Mouse (Mus musculus): Measurements from ENCODE around the gene Mboat7.
"Not testable (repeated sequence)": the region's sequence is repeated elsewhere in the genome, so short reads cannot be mapped to it uniquely, and the experiment has no call there.

Gene Mboat7

DNA sequence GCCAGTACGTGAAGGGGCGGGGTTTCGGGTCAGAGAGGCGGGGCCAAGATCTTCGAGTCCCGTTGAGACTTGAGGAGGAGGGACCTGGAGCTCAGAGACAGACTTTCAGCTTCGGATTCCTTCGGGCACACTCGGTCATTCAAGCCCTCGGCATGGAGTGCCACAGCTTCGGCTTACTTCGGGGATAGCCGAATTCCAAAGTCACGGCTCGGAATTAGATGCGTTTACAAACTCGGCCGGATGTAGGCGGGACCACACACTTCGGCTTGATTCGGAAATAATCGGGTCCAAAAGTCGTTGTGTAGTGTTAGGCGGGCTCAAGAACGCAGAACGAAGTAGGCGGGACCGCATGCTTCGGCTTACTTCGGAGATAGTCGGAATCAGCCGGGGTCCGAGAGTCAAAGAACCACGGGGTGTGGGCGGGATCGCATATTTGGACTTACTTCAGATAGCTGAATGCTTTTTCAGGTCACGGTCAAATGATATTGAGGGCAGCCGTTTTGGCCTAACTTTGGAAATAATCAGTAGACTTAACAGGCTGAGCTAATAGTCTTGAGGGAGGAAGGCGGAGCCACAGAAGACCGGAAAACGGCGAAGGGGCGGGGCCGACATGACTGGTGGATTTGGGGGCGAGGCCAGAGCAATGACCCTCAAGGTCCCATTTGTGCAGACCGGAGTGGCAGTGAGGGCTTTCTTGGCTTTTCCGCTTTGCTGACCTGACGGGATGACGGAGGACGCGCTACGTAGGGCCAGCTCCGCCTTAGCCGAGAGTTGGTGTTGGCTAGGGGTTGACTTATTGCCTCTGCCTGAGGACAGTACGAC is at the start of gene Mboat7:
Mboat7 (minus strand) TSS at position 537 of the 822 bp plus-strand sequence.
- DNase-seq (ENCODE audit: low spot score in 2 of 2), result peak; percentile 96 to 97

DNA sequence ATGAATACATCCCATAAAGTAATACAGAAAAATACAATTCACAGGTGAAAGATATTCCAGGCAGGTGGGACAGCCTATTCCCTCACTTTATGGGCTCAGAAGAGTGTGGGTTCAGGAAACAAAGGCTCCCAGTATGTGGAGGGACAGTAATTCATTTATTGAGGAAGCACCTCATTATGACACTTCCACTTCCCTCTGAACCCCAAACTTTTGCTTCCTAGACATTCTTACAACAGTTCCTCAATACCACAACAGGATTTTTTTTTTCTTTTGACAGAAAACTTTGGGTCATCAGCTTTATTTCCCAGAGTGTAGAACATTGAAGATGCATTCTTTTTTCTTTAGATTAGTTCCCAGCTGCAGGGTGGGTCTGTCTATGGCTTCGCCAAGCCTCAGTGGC is 39.4 kb upstream of the Mboat7 start:
- not testable (repeated sequence) for DNase-seq (ENCODE audit: low spot score in 2 of 2)

DNA sequence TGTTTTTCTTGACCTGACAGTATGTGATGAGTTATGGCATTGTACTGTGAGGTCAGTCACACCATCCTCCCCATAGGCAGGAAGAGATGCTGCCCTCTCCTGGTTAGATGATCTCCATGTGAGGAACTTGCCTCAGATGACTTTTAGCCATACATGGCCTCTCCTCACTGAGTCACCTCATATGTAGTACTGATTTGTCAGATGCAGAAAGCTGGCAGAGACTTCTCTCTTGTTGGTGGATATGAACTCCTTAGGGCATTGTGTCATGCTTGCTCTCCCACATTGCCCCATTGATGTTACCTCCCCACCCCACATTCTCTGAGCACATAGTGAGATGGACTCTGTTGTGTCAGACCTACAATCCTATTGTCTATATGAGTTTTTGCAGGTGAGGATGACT is 32.1 kb upstream of the Mboat7 start:
- DNase-seq (ENCODE audit: low spot score in 2 of 2), result not testable (repeated sequence)

DNA sequence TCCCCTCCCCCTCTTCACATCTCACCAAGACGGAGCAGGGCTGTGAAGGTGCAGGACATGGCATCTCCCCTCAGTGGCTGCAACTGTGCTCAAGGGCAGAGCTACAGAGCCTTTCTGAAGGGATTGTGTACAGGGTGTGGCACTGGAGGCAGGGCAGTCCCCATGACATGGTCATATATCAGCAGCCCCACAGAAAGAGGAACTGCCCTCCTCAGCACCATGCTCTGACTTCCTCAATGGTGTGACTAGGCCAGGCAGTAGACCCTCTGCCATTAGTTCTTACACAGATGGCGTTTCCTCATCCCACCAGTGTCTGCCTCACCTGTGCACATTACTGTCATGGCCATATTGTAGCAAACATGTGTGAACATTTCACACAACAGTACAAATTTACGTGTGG is 26.9 kb upstream of the Mboat7 start, which contains the start of gene Pirb:
Pirb (minus strand) TSS at position 124 of the 400 bp plus-strand sequence.
- not testable (repeated sequence) for DNase-seq (ENCODE audit: low spot score in 2 of 2)

DNA sequence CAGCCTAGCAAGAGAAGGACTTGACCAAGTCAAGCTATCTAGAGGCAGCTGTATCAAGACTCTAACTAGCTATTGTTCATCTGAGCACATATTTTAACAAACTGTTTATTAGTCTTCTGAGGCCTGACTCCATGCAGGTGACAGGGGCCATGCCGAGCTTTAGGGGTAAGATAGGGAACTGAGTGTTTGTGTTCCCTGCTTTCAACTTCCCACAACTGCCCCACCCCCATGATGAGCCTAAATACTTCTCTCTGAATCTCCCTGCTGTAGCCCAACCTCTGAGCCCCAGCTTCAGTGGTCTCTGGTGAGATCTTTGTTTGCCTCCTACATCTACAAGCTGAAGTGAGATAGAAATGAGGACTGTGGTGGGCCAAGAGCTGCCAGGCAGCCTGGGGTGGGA is 21.9 kb upstream of the Mboat7 start:
- DNase-seq (ENCODE audit: low spot score in 2 of 2), result no peak

DNA sequence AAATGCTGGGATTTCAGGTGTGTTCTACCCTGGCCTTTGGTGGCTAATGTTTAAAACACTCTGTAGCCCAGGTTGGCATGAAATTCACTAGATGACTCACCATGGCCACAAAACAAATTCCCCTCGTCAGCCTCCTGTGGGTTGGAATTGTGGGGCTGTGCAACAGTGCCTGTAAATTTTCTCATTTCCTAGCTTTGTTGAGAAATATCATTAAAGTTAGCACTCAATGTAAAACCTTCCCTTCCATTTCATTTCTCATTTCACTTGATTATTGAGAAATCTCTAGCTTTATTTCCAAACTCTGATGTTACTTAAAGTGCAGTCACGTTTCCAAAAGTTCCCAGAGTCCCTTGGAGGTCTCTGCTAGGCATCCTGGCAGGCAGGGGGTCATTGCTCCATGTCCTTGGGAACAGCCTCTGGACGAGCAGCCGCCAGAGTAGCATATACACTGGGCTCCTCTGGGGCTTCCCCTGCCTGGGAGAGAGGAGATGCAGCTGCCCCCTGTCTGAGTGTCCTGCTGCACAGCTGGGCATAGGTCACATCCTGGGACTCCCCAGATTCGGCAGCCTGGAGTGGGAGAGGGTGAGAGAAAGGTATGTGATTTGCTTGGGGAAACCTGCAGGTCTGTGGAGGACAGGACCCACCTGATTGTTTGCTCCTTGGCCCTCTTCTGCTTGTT is 19.1 kb upstream of the Mboat7 start:
- DNase-seq (ENCODE audit: low spot score in 2 of 2), result no peak

DNA sequence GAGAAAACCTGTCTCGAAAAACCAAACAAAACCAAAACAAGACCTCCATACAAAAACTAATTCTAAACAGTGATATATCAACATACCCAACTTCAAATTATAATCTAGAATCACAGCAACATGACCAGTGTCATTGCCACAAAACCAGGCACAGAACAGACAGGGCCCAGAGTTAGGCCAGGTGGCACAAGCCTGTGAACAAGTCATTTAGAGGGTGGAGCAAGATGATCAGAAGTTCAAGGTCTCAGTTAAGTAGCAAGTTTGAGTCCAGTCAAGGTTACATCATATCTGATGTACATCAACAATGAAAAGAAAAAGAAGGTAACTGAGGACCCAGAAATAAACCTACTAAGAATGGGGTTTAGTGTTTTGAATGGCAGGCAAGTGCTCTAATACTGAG is 15.7 kb upstream of the Mboat7 start:
- no peak for DNase-seq (ENCODE audit: low spot score in 2 of 2)

DNA sequence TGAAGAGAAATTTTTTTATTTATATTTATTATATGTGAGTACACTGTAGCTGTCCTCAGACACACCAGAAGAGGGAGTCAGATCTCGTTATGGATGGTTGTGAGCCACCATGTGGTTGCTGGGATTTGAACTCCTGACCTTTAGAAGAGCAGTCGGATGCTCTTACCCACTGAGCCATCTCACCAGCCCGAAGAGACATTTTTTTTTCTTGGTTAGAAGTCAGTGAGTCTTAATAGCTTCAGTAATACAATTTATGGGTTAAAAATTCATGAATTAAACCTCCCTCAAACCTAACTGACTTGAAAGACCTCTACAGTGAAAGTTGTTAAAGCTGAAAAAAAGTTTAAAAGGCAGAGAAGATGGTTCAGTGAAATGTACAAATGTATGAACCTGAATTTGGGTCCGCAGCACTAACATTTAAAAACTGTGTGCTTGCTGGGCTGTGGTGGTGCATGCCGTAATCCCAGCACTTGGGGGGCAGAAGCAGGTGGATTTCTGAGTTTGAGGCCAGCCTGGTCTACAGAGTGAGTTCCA is 15.2 kb upstream of the Mboat7 start:
- DNase-seq (ENCODE audit: low spot score in 2 of 2), result not testable (repeated sequence)

DNA sequence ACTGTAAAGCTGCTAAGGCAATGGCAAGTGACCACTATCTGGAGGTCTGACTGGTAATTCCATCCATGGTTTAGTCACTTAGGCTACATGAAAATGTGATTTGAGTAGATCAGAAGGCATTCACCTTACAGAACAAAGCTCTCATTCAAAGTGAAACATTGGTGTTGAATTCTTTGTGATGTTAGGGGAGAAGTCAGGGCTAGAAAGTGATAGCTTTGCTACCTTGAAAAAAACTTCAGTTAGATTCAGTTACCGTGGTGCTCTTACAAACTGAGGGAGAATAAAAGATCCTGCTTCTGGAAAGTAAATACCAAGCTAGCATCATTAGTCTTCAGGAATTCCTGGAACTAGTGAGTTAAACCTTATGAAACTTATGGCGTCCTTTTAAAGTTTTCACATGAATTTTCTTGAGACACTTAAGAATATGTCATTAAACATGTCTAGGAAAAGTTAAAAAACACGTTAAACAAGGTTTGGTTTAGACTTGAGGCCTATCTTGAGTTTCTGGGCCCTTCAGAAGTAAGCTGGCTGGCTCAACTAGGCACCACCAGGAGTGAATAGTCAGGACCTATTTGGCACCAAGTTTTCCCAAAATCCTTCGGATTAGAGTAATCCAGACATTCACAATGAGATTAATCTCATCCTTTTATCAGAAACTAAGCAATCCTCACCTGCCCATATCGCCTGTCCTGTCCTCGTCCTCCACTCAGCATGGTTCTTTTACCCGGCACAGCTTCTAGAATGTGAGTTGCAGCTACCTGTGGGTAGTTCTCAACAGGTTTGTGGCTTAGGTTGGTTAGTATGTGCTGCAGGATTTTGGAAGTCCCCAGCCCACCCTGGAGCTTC is 14.5 kb upstream of the Mboat7 start:
- no peak for DNase-seq (ENCODE audit: low spot score in 2 of 2)

DNA sequence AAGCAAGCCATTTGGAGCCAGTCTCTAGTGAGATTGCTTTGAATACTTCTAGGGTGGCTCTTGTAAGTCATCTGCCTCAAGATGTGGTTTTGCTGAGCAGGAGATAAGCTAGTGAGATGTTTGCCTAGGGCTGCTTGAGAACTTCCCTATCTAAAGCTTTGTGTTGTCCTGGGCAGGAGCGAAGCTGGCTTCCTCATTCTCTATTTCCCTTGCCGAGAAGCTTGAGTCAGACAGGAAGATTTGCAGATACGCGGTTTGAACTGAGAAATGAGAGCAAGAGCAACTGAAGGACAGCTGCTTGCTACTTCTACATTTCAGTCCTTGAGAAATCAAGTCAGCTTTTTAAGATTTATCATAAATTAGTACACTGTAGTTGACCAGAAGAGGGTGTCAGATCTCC is 13.7 kb upstream of the Mboat7 start:
- DNase-seq (ENCODE audit: low spot score in 2 of 2), result no peak

DNA sequence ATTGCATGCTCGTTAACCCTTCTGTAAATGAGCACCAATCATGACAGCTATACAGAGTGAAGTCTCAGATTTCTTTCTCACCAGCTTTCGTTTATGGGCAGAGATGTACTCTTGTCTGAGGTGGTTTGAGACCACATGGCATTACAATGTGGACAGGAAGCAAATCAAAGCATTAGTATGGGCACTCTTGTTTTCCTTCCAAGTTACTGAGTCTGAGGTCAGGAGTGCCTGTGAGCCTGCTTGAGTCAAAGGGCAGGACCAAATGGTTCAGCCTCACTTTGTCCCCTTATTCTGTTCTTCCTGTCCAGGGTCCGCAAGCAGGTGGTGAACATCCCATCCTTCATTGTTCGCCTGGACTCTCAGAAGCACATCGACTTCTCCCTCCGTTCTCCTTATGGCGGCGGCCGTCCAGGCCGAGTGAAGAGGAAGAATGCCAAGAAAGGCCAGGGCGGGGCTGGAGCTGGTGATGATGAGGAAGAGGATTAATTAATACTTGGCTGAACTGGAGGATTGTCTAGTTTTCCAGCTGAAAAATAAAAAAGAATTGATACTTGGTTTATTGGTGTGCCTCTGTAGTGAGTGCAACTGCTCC is 13.1 kb upstream of the Mboat7 start:
- no peak for DNase-seq (ENCODE audit: low spot score in 2 of 2)

DNA sequence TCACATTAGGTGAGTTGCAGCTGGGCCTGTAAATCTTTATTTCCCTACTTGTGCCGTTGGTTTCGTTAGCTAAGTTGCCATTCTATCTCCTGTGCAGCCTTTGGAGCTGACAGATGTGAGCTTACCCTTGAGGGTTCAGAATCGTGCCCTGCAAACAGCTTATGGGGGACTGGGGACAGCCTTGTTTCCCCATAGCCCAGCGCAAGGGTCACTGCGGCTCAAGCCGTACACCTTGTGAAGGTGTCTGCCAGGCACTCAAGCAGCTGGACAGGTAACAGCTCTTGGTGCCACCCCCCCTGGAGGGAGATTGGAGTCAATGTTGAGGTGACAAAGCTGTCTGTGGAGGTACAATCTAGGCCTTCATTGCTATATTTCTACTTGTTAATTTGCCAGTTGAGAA is 12.6 kb upstream of the Mboat7 start:
- no peak for DNase-seq (ENCODE audit: low spot score in 2 of 2)

DNA sequence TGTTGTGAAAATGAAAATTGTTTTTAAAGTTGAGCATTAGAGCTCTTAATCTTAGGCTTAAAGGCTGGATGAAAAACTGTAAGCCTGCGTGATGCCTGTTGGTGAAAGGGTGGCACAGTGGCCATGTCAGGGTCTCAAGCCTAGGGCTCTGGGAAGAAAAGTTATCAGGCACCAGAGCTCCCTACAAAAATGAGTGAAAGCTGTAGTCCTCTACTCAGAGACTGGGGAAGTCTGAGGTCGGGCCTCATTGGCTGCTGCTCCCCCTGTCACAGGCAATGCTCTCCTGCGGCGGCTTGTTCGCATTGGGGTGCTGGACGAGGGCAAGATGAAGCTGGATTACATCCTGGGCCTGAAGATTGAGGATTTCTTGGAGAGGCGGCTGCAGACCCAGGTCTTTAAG is 12.1 kb upstream of the Mboat7 start:
- not testable (repeated sequence) for DNase-seq (ENCODE audit: low spot score in 2 of 2)

DNA sequence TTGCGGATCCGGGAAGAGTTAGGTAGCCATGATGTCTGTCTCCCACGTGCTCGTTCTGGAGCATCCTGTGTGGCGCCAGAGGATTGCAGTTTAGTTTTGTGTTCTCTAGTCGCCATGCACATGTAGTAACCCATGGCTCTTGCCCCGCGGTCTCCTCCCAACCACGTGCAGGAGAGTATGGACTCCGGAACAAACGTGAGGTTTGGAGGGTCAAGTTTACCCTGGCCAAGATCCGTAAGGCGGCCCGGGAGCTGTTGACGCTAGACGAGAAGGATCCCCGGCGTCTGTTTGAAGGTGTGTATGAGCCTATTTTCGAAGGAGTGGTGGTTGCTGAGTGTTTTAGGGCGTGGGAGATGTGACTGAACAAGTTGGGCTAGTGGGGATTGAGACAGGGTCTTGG is 11.2 kb upstream of the Mboat7 start:
- no peak for DNase-seq (ENCODE audit: low spot score in 2 of 2)

DNA sequence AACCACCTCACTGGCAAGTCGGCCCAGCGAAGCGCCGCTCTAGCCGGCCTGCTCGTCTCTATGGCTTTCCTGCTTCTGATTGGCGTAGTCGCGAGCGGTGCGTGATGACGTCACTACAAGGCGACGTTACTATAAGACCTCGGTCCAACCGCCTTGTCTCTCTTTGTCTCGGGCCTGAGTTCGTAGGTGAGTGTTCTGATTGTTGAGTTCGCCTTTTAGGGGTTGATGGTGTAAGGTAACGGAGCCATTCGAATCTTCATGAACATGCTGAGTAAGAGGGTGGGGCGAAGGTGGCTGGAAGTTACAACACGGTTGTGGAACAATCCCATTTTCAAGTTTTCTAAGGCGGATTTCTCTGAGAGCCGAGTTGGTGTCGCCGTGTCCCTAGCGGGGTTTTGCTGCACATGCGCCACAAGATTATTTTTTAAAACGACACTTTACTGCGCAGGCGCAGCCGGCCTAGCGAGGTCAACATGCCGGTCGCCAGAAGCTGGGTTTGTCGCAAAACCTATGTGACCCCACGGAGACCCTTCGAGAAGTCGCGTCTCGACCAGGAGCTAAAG is 10.6 kb upstream of the Mboat7 start, which contains the start of gene Rps9:
Rps9 (plus strand) TSS at position 115 of the 563 bp plus-strand sequence.
- peak; percentile 91 to 97 for DNase-seq (ENCODE audit: low spot score in 2 of 2)

DNA sequence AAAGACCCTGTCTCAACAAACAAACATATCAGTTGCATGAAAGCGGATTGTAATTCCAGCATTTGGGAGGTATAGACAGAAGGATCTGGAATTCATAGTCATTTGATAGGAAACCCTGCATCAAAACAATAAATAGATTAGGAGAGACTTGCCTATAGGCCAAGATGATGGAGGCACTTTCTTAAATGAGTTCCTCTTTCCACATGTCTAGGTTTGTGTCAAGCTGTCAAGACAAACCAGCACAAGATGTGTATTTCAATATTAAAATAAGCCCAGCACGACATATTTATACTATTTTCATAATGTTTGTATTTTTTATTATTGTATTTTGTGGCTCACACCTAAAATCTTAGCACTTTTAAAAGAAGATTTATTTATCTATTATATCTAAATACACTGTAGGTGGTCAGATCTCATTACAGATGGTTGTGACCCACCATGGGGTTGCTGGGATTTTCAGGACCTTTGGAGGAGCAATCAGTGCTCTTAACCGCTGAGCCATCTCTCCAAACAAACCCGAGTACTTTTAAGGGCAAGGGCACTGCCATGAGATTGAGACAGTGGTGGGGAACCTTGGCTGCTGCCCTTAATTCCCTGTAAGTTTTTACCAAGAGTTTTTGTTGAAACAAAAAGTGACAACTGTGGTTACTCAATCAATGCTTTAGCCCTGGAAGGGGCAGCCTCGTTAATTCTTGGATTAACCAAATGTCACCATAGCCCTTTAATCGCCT is 10.0 kb upstream of the Mboat7 start:
- no peak for DNase-seq (ENCODE audit: low spot score in 2 of 2)

DNA sequence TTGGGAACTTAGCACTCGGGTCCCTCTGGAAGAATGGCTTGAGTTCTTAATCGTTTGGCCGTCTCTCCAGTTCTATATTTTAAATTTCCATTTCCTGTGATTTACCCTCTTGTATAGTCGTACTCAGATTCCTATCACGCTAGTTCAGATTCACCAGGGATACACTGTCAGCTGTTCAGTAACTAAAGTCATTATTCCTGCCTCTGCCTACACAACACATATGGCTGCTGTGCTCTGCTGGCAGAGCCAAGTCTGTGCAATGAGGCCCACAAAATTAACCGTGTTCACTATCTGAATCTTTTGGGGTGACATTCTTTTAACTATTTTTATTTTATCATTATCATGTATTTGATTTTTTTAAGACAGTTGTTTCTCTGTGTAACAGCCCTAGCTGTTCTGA is 5.1 kb upstream of the Mboat7 start:
- DNase-seq (ENCODE audit: low spot score in 2 of 2), result no peak

DNA sequence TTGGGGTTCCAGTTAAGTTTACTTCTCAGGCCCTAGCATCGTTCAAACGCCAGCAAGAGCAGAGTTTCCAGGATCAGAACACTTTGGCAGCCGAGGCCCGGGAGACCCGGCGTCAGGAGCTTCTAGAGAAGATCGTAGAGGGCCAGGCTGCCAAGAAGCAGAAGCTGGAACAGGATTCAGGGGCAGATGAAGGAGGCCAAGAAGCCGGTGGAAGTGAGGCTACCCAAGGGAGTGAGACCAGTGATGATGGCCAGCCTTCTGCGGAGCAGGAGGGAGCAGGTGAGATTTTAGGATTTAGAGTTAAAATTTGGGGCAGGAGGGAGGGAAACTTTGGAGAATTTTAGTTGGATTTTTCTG is 1.6 kb upstream of the Mboat7 start:
- DNase-seq (ENCODE audit: low spot score in 2 of 2), result not testable (repeated sequence)

DNA sequence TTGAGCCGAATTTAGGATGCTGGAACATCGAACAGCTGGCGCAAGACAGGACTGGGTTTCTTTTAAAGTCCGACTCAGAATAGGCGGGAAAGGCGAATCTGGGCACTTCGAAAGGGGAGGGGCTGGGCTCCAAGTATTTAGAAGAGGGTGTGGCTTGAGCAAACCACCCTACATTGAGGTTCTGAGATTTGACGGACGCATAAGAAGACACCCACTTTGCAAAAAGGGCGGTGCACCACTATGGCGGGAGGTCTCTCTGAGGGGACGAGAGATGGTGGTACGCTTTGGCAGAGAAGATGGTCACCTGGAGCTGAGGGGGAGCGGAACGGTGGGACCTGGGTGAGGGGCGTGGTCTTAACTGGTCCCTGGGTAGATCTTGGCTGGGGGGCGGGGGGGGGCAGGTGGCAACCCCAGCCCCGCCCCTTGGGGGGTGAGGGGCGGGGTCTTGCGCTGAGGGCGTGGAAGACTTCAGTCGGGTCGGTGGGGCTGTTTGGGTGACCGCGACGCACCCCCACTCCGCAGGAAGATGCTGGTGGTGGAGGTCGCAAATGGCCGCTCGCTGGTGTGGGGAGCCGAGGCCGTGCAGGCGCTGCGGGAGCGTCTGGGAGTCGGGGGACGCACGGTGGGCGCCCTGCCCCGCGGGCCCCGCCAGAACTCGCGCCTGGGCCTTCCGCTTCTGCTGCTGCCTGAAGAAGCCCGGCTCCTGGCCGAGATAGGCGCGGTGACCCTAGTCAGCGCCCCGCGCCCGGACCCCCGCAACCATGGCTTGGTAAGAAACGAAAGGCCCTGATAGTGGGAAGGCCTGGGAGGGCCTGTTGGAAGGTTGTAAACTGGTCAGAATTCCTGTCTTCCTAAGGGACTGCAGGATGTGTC is 989 bp upstream of the Mboat7 start:
- DNase-seq (ENCODE audit: low spot score in 2 of 2), result peak; percentile 75

DNA sequence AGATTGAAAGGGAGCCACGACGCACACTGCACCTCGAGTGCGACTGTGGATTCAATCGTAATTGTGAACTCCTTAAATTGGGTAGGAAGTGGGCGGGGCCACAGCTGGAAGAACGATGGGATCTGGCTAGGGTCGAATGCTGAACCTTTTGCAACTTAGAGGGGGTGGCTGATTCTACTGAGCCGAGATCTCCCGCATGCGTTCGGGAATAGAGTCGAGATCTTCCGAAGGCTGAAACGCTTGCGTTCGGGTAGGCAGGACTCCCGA is 419 bp upstream of the Mboat7 start:
- no peak for DNase-seq (ENCODE audit: low spot score in 2 of 2)

Measured in urinary bladder, postnatal 36 days (tissue).